Mouse (Mus musculus): Measurements from ENCODE around the gene Kcnh3.

Gene Kcnh3

DNA sequence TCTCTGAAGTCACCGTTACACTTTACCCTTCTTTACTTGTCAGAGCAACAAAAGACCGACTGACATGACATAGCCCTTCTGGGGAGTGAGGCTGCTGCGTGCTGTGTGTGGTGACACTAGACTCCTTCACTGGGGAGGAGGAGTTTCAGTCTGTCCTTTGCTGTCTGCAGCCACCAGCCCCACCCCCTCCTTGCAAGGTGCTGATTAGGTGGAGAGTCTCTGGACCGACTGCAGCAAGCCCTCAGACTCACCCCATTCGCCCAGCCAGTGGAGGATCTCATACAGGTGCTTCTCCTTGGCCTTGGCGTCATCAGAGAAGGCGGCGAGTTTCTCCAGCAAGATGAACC lies 60.5 kb downstream of the Kcnh3 start:
- DNase-seq (ENCODE audit: low spot score), result no peak

GRCm38 (mm10) chr15:99290586-99290985 lies 65.9 kb downstream of the Kcnh3 start:
- no peak for DNase-seq (ENCODE audit: low spot score)

Data from ovary, postnatal 14 days (tissue).